Mouse (Mus musculus): ENCODE measurements at regions not wholly inside any gene's neighbourhood (a gene's known extent, or its start where the extent isn't known, plus 50 kb on each side); places are given as distances from the start of the nearest gene placed in this dataset.
"Not testable (repeated sequence)": the region's sequence is repeated elsewhere in the genome, so short reads cannot be mapped to it uniquely, and the experiment has no call there.

- no peak for DNase-seq (ENCODE audit: low spot score)
These were observed 204.9 kb downstream of the Plxna1 start for GRCm38 (mm10) chr6:89157501-89157900.

DNA sequence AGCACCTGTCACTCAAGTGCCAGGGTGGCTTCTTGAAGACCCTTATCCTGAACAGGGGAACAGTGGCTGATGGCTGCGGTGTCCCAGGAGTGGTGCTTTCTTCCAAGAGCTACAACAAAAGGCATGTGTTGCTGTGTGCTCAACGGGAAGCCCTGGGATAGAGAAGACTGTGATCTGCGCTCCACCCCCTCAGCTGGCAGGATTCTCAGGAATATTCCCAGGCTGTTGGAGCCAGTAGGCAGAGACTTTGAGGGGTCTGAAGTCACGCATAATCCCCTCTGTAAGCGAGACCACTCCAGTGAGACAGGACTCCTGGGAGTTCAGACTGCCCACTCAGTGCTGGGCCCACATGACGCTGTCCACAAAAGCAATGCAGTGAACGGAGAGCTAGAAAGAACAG is 202.4 kb downstream of the Plxna1 start:
- DNase-seq (ENCODE audit: low spot score), result no peak

- no peak for DNase-seq (ENCODE audit: low spot score)
These were observed 200.7 kb downstream of the Plxna1 start for GRCm38 (mm10) chr6:89161746-89162145.

DNA sequence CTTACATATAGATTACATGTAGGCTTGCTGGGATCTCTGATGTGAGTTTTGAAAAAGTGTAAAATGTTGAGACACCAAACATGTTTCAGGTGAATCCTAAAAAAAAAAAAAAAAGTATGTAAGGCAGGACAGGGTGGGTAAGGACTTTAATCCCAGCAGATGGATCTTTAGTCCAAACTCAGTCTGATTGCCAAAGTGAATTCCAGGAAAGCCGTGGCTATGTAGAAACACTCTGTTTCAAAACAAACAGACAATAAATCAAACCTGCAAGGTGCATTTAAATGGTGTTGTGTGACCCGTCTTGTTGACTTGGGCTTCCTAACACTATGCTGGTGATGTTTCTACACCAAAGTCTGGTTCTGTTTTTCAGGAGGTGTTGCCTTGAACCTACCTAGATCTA is 192.9 kb downstream of the Plxna1 start:
- DNase-seq (ENCODE audit: low spot score), result no peak

- DNase-seq (ENCODE audit: low spot score), result not testable (repeated sequence)
These were observed 177.5 kb downstream of the Plxna1 start for GRCm38 (mm10) chr6:89184920-89185319.

DNA sequence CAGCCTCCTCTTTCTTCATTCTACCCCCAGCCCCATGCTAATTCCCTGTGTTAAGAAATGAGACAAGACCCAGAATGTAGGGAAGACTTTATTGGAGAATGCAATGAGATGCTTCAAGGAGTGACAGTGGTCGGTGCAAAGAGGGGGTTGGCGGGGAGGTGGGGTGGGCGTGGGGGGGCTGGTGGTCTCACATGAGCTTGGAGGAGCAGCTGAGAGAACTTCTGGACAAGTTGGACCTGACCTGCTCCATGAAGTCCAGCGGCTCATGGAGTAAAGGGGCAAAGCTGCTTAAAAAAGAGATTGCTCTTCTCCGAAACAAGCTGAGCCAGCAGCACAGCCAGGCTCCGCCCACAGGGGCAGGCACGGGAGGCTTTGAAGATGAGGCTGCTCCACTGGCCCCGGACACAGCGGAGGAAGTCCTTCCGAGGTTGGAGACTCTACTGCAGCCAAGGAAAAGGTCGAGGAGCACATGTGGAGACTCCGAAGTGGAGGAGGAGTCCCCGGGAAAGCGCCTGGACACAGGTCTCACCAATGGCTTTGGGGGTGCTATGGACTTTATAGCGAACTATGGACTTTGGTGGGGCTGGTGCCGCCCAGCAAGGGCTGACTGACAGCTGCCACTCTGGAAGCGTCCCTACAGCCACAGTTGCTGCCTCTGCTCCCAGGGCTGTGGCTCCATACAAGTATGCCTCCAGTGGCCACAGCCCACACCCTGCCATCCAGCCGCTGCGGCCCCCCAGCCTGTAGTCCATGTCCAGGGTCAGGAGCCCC is 161.7 kb downstream of the Plxna1 start:
- DNase-seq (ENCODE audit: low spot score), result not testable (repeated sequence)

DNA sequence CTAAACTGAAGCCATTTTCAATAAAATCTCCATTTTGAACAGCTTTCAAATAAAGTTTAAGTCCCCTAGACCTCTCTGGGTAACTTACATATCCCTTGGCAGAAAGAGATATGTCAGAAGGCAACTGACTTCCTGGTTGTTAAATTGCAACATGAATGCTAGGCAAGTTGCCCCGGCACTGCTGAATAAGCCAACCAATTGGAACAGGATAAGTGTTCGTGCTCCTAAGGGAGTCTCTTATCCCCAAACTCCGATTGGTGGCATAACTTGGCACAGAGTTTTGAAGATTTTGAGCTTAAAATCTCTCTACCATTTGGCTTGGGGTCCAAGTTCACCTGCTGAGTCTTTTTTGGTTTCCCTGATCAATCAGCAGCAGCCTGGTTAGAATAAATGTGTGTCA is 147.4 kb downstream of the Plxna1 start:
- no peak for DNase-seq (ENCODE audit: low spot score)

GRCm38 (mm10) chr6:89235416-89236075 is 126.9 kb downstream of the Plxna1 start:
- no peak for DNase-seq (ENCODE audit: low spot score)

DNA sequence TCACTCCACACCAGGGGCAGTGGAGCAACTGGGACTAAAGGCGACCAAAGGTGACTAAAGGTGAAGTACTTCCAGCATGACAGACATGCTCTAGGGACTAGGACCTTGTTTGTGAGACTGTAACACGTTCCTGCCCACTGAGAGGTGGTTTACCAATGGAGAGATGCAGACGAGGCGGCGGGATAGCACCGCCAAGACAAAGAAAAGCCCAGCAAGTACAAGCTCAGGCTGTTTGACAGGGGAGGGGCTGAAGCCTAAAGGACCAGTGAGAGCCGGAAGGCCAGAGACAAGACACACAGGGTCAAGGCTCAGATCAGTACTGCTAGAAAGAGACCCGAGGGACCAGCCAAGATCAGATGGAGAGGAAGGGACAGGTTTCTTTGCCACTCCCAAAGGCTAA is 126.2 kb downstream of the Plxna1 start:
- no peak for DNase-seq (ENCODE audit: low spot score)

DNA sequence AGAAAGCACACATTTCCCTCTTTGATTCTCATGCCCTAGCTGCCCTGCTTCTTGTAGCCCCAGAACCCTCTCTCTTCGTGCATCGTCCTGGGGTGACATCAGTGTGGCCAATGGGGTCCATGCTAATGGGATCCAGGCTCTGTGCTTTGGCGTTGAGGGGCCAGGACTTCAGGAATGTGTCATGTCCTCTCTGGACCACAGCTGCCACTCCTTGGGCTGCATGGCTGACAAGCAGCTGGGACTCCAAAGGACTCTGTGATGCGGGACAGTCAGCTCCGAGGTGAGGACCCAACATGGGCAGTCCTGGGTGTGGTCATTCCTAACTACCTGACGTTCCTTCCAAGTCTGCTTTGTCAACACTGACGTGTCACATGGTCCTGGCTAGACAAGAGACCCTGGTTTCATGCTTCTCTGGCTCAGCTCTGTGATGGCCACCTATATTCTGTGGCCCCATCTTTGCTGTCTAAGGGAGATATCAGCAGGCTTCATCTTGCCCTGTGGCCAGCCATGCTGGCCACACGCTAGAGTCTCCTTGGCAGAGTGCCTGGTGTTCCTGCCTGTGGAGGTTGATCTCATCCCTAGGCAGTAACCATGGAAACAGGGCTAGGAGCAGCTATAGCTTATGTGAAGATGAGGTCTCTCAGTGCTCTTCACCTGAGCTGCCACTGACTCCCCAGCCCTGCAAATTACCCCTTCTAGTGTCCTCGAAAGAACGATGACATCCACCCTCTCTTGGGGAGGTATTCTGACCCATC is 125.4 kb downstream of the Plxna1 start:
- DNase-seq (ENCODE audit: low spot score), result no peak

DNA sequence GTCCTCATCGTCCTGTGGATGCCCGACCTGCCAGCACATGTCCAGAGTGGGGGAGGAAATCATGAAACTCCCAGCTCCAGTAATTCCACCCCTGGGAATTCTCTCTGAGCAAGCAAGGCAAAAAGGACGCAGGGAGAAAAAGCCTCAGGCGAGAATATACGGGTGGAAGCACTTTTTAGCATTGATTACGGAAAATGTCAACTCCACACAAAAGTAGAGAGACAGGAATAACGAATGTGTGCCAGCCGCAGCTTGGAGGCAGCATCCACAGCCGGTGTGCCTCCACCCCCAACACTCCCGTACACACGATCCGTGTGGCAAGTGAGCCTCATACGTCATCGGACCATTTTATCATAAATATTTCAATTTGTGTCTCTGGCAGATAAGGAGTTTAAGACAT is 123.5 kb downstream of the Plxna1 start:
- DNase-seq (ENCODE audit: low spot score), result no peak

GRCm38 (mm10) chr6:89239511-89239910 is 122.9 kb downstream of the Plxna1 start:
- no peak for DNase-seq (ENCODE audit: low spot score)

GRCm38 (mm10) chr6:89240168-89240705 is 122.2 kb downstream of the Plxna1 start:
- no peak for DNase-seq (ENCODE audit: low spot score)

DNA sequence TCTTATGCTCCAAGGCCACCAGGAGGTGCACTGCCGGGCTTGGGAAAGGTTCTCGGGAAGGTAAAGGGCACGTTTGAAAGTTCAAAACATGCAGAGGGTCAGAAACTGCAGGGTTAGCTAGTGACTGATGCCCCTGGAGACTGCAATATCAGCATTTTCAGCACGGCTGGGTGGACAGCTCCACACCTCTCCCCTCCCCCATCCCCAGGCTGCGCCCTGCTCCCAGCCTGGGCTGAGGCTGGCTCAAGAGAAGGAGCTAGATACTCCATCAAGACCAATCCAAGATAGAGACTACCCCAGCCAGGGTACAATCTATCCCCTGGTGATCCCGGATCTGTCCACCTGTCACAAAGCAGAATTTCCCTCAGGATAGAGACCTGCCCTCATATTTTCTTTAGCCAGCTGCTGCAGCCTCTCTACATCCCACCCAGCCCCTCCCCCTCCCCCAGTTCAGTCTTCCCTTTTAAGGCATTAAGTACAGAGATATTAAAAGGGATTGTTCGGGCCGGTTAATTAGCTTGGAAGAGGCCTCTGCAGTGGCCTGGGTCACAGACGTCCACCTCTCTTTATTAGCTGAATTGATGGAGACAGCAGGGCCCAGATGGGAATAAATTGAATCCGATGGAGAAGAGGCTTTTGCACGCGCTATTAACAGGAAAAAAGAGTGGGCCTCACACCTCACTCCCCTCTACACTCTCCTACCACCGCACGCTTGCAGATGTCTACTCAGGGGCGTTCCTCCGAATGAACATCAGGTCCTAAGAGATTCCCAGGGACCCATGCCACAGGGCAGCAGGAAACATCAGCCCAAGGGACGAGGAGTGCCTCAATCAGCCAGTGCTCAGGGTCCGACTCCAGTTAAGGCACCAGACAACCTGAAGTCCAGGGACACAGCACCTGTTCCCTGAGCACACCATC is 119.8 kb downstream of the Plxna1 start:
- no peak for DNase-seq (ENCODE audit: low spot score)

DNA sequence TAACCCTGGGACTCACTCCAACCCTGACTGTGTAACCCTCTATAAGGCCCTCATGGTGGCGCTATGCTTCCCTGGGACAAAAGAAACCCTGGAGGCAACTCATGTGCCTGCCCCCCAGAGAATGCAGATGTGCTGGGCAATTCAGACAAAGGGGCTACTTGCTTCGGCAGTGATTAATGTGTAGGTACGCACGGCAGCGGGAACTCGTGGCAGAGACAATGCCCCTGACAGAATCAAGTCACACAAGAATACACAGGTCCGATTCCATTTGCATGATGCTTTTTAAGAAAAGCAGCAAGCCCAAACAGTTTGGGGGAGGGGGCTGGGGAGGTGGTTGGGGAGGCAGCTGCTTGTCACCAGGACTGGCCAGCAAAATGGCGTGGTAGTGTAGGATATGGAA is 116.9 kb downstream of the Plxna1 start:
- no peak for DNase-seq (ENCODE audit: low spot score)

- no peak for DNase-seq (ENCODE audit: low spot score)
These were observed 116.2 kb downstream of the Plxna1 start for GRCm38 (mm10) chr6:89246261-89246660.

DNA sequence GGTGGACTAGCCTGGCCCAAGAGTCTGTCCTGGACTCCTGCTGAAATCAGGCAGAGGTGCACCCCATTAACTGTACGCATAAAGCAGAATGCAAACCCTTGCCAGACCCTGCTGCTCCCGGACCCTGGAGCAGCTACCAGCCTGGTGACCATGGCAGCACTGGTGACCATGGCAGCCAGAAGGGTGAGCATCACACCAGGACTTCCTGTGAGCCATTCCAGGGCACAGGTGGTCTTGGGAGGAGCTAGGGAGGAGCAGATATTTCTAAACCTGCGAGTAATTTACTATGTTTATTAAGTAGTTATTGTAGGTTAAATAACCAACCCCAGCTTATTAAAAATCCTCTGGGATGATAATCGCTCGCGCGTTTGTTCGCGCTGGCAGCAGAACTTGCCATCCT is 113.8 kb downstream of the Plxna1 start:
- no peak for DNase-seq (ENCODE audit: low spot score)

DNA sequence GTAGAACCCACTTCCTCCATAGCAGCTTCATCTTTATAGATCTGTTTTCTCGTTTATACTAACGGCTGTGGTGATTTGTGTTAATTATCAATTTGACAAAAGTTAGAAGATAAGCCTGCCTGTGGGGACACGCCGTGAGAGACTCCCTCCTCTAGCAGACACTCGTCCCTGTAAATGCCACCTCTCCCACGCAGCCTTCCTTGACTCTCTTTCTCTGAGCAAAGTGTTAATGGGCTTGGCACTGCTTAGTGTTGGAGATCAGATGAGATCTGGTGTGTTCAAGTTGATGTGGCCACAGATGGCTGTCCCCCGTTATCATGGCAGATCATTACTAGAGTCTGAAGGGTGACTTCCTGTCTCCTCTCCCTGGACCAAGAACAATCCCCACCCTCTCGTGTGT is 113.1 kb downstream of the Plxna1 start:
- no peak for DNase-seq (ENCODE audit: low spot score)

DNA sequence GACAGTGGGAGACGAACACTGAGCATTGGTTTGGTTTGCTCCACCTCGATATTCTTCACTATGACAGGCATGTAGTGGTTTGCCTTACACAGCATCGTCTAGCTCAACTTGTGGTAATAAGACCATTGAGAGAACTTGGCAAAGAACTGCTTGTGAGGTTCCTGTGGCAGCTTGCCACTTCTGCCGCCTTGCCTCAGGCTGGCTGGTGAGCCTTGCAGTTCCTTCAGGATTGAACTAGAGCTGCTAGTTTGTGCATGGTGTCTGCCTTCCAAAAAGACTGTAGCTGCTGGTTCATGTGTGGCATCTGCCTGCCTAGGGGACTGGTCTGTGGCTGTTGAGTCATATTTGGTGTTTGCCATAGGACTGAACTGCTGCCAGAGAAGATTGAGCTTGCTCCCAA is 110.8 kb downstream of the Plxna1 start:
- no peak for DNase-seq (ENCODE audit: low spot score)

GRCm38 (mm10) chr6:89256022-89256421 is 106.4 kb downstream of the Plxna1 start:
- no peak for DNase-seq (ENCODE audit: low spot score)

DNA sequence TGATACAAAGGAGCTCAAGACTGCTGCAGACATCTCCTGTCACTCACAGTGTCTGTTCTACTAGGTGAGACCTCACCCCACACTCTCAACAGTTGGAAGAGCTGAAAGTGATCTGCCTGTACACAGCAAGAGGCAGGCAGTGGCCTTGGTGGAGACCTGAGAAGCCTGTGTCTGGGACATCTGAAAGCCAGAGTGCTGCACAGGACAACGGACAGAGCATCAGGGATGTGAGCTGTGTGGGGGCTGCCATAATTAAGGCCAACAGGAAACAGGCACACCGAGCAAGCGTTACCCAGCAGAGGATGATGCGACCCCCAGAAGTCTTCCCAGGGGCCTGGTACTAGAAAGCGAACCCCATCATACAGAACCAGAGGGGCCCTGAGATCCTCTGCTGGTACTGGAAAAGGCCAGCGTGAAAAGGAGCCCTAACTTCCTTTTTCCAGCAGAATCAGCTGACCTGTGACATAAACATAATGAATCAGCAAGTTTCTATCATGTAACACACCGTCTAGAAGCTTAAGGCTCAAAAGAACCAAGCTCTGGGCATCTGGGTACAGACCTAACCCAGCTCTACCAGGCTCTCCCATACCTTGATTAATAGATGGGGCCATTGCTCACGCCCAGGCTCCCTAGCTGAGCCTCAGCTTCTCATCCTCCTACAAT is 105.7 kb downstream of the Plxna1 start:
- no peak for DNase-seq (ENCODE audit: low spot score)

Measured in urinary bladder, postnatal 14 days (tissue).